Mouse (Mus musculus): ENCODE results near the gene Aftph. TPM values are rescaled to one million over a fixed set of nuclear protein-coding genes. Genes with fewer than 3 reads are reported as not detected.
"Not testable (repeated sequence)": the region's sequence is repeated elsewhere in the genome, so short reads cannot be mapped to it uniquely, and the experiment has no call there.

The Aftph gene
- polyA plus RNA-seq, 1 experiment: 34.8 TPM

GRCm38 (mm10) chr11:20772642-20773041 lies 31.3 kb upstream of the Aftph start:
- no peaks in the 10 kb centered on the region for H3K4me1 ChIP-seq (ENCODE audit: control insufficient read depth, insufficient read depth, low read length)
- H3K36me3 ChIP-seq (ENCODE audit: control insufficient read depth, insufficient read depth, low read length, poor library complexity, severe bottlenecking): no peaks in the 10 kb centered on the region
- H3K4me3 ChIP-seq (ENCODE audit: low read depth, low read length): no peak overlapping the region
- TF ChIP-seq CTCF (IDR thresholded peaks at IDR 0.05; ENCODE audit: low read depth, low read length): no peak
- TF ChIP-seq EP300 (IDR thresholded peaks at IDR 0.05; ENCODE audit: insufficient read depth, low read depth, low read length): peak; percentile 81; the same call in 1 of the 2 replicates
- no peaks in the 10 kb centered on the region; the same call in 1 of the 2 replicates for H3K9me3 ChIP-seq (replicated peaks; ENCODE audit: control insufficient read depth, insufficient read depth, low read length, poor library complexity, severe bottlenecking)
- H3K9ac ChIP-seq (ENCODE audit: low read depth, poor library complexity, severe bottlenecking): no peak overlapping the region
- peak overlapping the region; percentile 89 for H3K27ac ChIP-seq (ENCODE audit: insufficient read depth, low read length)
- H3K27me3 ChIP-seq (ENCODE audit: control insufficient read depth, insufficient read depth, low read length, poor library complexity, severe bottlenecking): no peaks in the 10 kb centered on the region

GRCm38 (mm10) chr11:20771827-20772226 lies 30.4 kb upstream of the Aftph start:
- not testable (repeated sequence) for H3K9me3 ChIP-seq (replicated peaks; ENCODE audit: control insufficient read depth, insufficient read depth, low read length, poor library complexity, severe bottlenecking); H3K9ac ChIP-seq (ENCODE audit: low read depth, poor library complexity, severe bottlenecking); H3K27ac ChIP-seq (ENCODE audit: insufficient read depth, low read length); H3K4me3 ChIP-seq (ENCODE audit: low read depth, low read length); H3K27me3 ChIP-seq (ENCODE audit: control insufficient read depth, insufficient read depth, low read length, poor library complexity, severe bottlenecking); H3K4me1 ChIP-seq (ENCODE audit: control insufficient read depth, insufficient read depth, low read length); H3K36me3 ChIP-seq (ENCODE audit: control insufficient read depth, insufficient read depth, low read length, poor library complexity, severe bottlenecking)

- not testable (repeated sequence) for H3K4me1 ChIP-seq (ENCODE audit: control insufficient read depth, insufficient read depth, low read length); H3K4me3 ChIP-seq (ENCODE audit: low read depth, low read length); H3K27me3 ChIP-seq (ENCODE audit: control insufficient read depth, insufficient read depth, low read length, poor library complexity, severe bottlenecking); H3K9ac ChIP-seq (ENCODE audit: low read depth, poor library complexity, severe bottlenecking); H3K27ac ChIP-seq (ENCODE audit: insufficient read depth, low read length); H3K9me3 ChIP-seq (replicated peaks; ENCODE audit: control insufficient read depth, insufficient read depth, low read length, poor library complexity, severe bottlenecking); H3K36me3 ChIP-seq (ENCODE audit: control insufficient read depth, insufficient read depth, low read length, poor library complexity, severe bottlenecking)
Measured at GRCm38 (mm10) chr11:20761984-20762383, 20.6 kb upstream of the Aftph start.

- H3K9me3 ChIP-seq (replicated peaks; ENCODE audit: control insufficient read depth, insufficient read depth, low read length, poor library complexity, severe bottlenecking): peaks cover 11% of the 10 kb centered on the region
- H3K27ac ChIP-seq (ENCODE audit: insufficient read depth, low read length): no peak overlapping the region
- no peaks in the 10 kb centered on the region for H3K36me3 ChIP-seq (ENCODE audit: control insufficient read depth, insufficient read depth, low read length, poor library complexity, severe bottlenecking)
- H3K4me3 ChIP-seq (ENCODE audit: low read depth, low read length): no peak overlapping the region
- no peaks in the 10 kb centered on the region for H3K27me3 ChIP-seq (ENCODE audit: control insufficient read depth, insufficient read depth, low read length, poor library complexity, severe bottlenecking)
- H3K9ac ChIP-seq (ENCODE audit: low read depth, poor library complexity, severe bottlenecking): no peak overlapping the region
- H3K4me1 ChIP-seq (ENCODE audit: control insufficient read depth, insufficient read depth, low read length): no peaks in the 10 kb centered on the region
- TF ChIP-seq POLR2A (IDR thresholded peaks at IDR 0.05; ENCODE audit: insufficient read depth, low read length): no peak
- no peak for TF ChIP-seq CTCF (IDR thresholded peaks at IDR 0.05; ENCODE audit: low read depth, low read length)
- no peak for TF ChIP-seq EP300 (IDR thresholded peaks at IDR 0.05; ENCODE audit: insufficient read depth, low read depth, low read length)
Measured at GRCm38 (mm10) chr11:20750573-20750972, 9.2 kb upstream of the Aftph start.

GRCm38 (mm10) chr11:20743353-20743752 lies 2.0 kb upstream of the Aftph start:
- Histone ChIP-seq H3K27me3 (ENCODE audit: control insufficient read depth, insufficient read depth, low read length, poor library complexity, severe bottlenecking) (no peaks in the 10 kb centered on the region), H3K4me1 (ENCODE audit: control insufficient read depth, insufficient read depth, low read length) (peaks cover 1% of the 10 kb centered on the region), H3K36me3 (ENCODE audit: control insufficient read depth, insufficient read depth, low read length, poor library complexity, severe bottlenecking) (no peaks in the 10 kb centered on the region; the same call in 1 of the 2 replicates), H3K4me3 (ENCODE audit: low read depth, low read length) (no peak overlapping the region), H3K27ac (ENCODE audit: insufficient read depth, low read length) (no peak overlapping the region), H3K9me3 (replicated peaks; ENCODE audit: control insufficient read depth, insufficient read depth, low read length, poor library complexity, severe bottlenecking) (no peaks in the 10 kb centered on the region), H3K9ac (ENCODE audit: low read depth, poor library complexity, severe bottlenecking) (no peak overlapping the region)
- TF ChIP-seq EP300 (IDR thresholded peaks at IDR 0.05; ENCODE audit: insufficient read depth, low read depth, low read length) (no peak), POLR2A (IDR thresholded peaks at IDR 0.05; ENCODE audit: insufficient read depth, low read length) (no peak), CTCF (IDR thresholded peaks at IDR 0.05; ENCODE audit: low read depth, low read length) (no peak)

DNA sequence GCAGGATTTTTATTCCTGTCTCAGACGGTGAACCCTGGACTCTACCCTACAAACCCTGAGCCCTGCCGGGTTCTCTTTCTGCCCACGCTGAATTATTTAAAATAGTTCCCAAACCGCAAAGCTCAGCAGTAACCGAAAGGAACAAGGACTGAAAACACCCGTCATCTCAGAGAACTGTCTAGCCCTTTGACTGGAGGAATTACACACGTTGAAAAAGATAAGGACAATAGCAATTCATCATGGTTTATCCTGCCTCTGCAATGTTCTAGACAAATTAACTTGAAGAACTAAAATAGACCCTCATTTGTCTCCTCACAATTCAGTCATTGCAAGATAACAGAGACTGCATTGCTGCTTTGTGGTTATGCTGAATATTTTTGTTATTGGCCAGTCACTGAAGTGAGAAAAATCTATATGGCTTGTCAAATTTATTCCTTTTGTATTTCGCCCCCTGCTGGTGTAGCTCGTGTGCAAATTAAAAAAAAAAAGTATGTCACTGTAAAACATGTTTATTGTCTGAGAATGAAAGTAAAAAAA lies 1.0 kb upstream of the Aftph start:
- TF ChIP-seq EP300 (IDR thresholded peaks at IDR 0.05; ENCODE audit: insufficient read depth, low read depth, low read length) (no peak), CTCF (IDR thresholded peaks at IDR 0.05; ENCODE audit: low read depth, low read length) (no peak), POLR2A (IDR thresholded peaks at IDR 0.05; ENCODE audit: insufficient read depth, low read length) (no peak)
- H3K4me1 ChIP-seq (ENCODE audit: control insufficient read depth, insufficient read depth, low read length): peaks cover 1% of the 10 kb centered on the region
- peak overlapping the region; percentile 89 for H3K27ac ChIP-seq (ENCODE audit: insufficient read depth, low read length)
- H3K27me3 ChIP-seq (ENCODE audit: control insufficient read depth, insufficient read depth, low read length, poor library complexity, severe bottlenecking): no peaks in the 10 kb centered on the region
- H3K9ac ChIP-seq (ENCODE audit: low read depth, poor library complexity, severe bottlenecking): peak overlapping the region; percentile 90
- peak overlapping the region; percentile 58 for H3K4me3 ChIP-seq (ENCODE audit: low read depth, low read length)
- H3K9me3 ChIP-seq (replicated peaks; ENCODE audit: control insufficient read depth, insufficient read depth, low read length, poor library complexity, severe bottlenecking): no peaks in the 10 kb centered on the region
- no peaks in the 10 kb centered on the region; the same call in 1 of the 2 replicates for H3K36me3 ChIP-seq (ENCODE audit: control insufficient read depth, insufficient read depth, low read length, poor library complexity, severe bottlenecking)

Data from ES-Bruce4 (cell line).